Mouse (Mus musculus) B cell, adult 67 days (primary cell): ENCODE data around the gene Apon. TPM values are rescaled to one million over a fixed set of nuclear protein-coding genes. Genes with fewer than 3 reads are reported as not detected.

Source experiments
- total RNA-seq, 2 experiments: library from RNA; stranded (reverse); gene quantifications; 4 replicates each; pipeline ENCODE4 v1.2.4; 2023

Apon gene
- under 1 TPM in 1 of 2 experiments, not detected in 1; 0.38 TPM for total RNA-seq

GRCm38 (mm10) chr10:128253677-128254255 lies at the start of gene Apon:
Gene Apon (plus strand): TSS chr10:128254096.

GRCm38 (mm10) chr10:128211390-128212108 lies 42.3 kb upstream of the Apon start, which contains the start of gene Spryd4:
Gene Spryd4 (minus strand): TSS chr10:128211807.

GRCm38 (mm10) chr10:128225538-128225937 lies 28.4 kb upstream of the Apon start, which contains the start of gene Mip:
Gene Mip (plus strand): TSS chr10:128225838.

GRCm38 (mm10) chr10:128231697-128232419 lies 22.0 kb upstream of the Apon start, which contains the start of gene Timeless:
Gene Timeless (plus strand): TSS chr10:128232065.

GRCm38 (mm10) chr10:128268371-128268770 lies 14.5 kb downstream of the Apon start, which contains the start of gene Apof:
Gene Apof (plus strand): TSS chr10:128268671.

GRCm38 (mm10) chr10:128270287-128270841 lies 16.5 kb downstream of the Apon start, which contains the start of gene Stat2:
Gene Stat2 (plus strand): TSS chr10:128270559.

GRCm38 (mm10) chr10:128298702-128299171 lies 44.8 kb downstream of the Apon start, which contains the start of gene Il23a:
Gene Il23a (minus strand): TSS chr10:128298752.

GRCm38 (mm10) chr10:128303126-128304021 lies 49.5 kb downstream of the Apon start, which contains the start of gene Pan2:
Gene Pan2 (plus strand): TSS chr10:128303335.

Other genes starting within 250 kb of the Apon start
- gene Hsd17b6, start 246.5 kb upstream of the Apon start, total RNA-seq = not detected
- gene Prim1, start 238.9 kb upstream of the Apon start, total RNA-seq = 10 to 100 TPM; 12.3 to 16.8 TPM
- gene Naca, start 218.5 kb upstream of the Apon start, total RNA-seq = 100 to 1,000 TPM; 586 to 608 TPM
- gene Ptges3, start 195.1 kb upstream of the Apon start, total RNA-seq = 100 to 1,000 TPM; 109 to 146 TPM
- 100 to 1,000 TPM; 583 to 605 TPM for gene Atp5b, start 170.8 kb upstream of the Apon start, total RNA-seq
- 100 to 1,000 TPM; 140 to 143 TPM for gene Baz2a, start 162.5 kb upstream of the Apon start, total RNA-seq
- 10 to 100 TPM; 47.0 to 55.3 TPM for gene Rbms2, start 73.8 kb upstream of the Apon start, total RNA-seq
- not detected for gene Gls2, start 59.6 kb upstream of the Apon start, total RNA-seq
- 10 to 100 TPM; 13.7 to 14.4 TPM for gene Spryd4, start 42.3 kb upstream of the Apon start, total RNA-seq
- not detected for gene Mip, start 28.3 kb upstream of the Apon start, total RNA-seq
- 10 to 100 TPM; 16.6 to 21.5 TPM for gene Timeless, start 22.0 kb upstream of the Apon start, total RNA-seq
- gene Apof, start 14.6 kb downstream of the Apon start, total RNA-seq = 1 to 10 TPM in 1 of 2 experiments, under 1 TPM in 1; 0.89 to 1.5 TPM
- 100 to 1,000 TPM; 136 to 139 TPM for gene Stat2, start 16.5 kb downstream of the Apon start, total RNA-seq
- not detected for gene Il23a, start 44.7 kb downstream of the Apon start, total RNA-seq
- gene Pan2, start 49.2 kb downstream of the Apon start, total RNA-seq = 10 to 100 TPM; 64.1 to 67.9 TPM
- gene Cnpy2, start 68.4 kb downstream of the Apon start, total RNA-seq = 10 to 100 TPM; 26.6 to 30.1 TPM
- gene Cs, start 83.6 kb downstream of the Apon start, total RNA-seq = 100 to 1,000 TPM; 108 to 111 TPM
- 10 to 100 TPM; 39.6 to 39.7 TPM for gene Coq10a, start 114.9 kb downstream of the Apon start, total RNA-seq
- gene Ankrd52, start 123.0 kb downstream of the Apon start, total RNA-seq = 10 to 100 TPM; 74.5 to 79.2 TPM
- not detected for gene Slc39a5, start 147.1 kb downstream of the Apon start, total RNA-seq
- gene Nabp2, start 157.4 kb downstream of the Apon start, total RNA-seq = 10 to 100 TPM; 47.3 to 50.6 TPM
- gene Rnf41, start 157.6 kb downstream of the Apon start, total RNA-seq = 10 to 100 TPM; 70.9 to 76.8 TPM
- gene Smarcc2, start 205.2 kb downstream of the Apon start, total RNA-seq = 100 to 1,000 TPM; 167 to 179 TPM
- gene Myl6, start 240.0 kb downstream of the Apon start, total RNA-seq = 100 to 1,000 TPM; 532 to 547 TPM
- gene Myl6b, start 244.6 kb downstream of the Apon start, total RNA-seq = 1 to 10 TPM in 1 of 2 experiments, not detected in 1; 1.0 TPM